Mouse (Mus musculus) liver, postnatal 0 days (tissue): ENCODE data around the gene Csrnp2.

Experiments used
- CTCF ChIP-seq: sonication (generic); IDR thresholded peaks from 2 replicates; pipeline ENCODE4 v1.5.1; 2016; ENCODE audit warnings: antibody characterized with exemption, low read depth
- EP300 ChIP-seq: IDR thresholded peaks from 2 replicates; pipeline ENCODE4 v1.6.1; 2016; ENCODE audit warnings: antibody characterized with exemption, low read depth, mild to moderate bottlenecking

DNA sequence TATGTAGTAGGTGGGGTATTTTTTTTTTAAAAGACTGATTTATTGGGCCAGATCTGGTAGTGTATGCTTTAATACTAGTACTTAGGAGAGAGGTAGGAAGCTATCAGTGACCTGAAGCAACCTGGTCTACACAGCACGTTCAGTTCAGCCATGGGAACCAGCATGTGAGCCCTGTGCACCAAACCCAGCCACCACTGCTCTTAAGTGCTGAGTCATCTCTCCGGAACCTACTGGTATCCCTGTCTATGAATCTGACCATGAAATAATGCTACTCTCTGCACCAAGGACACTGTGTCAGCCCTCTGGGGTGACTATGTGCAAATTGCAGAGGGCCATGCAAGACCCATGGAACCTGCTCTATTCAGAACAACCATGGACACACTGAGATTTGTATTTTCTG, 8.2 kb downstream of the Csrnp2 start:
- TF ChIP-seq CTCF (no peak), EP300 (no peak)
